Mouse (Mus musculus) heart, adult 9 months (tissue): ENCODE measurements around the gene Hnrnph3.
A peak's percentile ranks its signal among the peaks of the same experiment; 100 is the strongest.
"Not testable (repeated sequence)": the region's sequence is repeated elsewhere in the genome, so short reads cannot be mapped to it uniquely, and the experiment has no call there.

Experiments
- DNase-seq, 2 experiments: peaks; one replicate each; pipeline ENCODE4 v3.0.0; 2022; ENCODE audit warnings: low spot score in 2 of 2

Gene Hnrnph3

DNA sequence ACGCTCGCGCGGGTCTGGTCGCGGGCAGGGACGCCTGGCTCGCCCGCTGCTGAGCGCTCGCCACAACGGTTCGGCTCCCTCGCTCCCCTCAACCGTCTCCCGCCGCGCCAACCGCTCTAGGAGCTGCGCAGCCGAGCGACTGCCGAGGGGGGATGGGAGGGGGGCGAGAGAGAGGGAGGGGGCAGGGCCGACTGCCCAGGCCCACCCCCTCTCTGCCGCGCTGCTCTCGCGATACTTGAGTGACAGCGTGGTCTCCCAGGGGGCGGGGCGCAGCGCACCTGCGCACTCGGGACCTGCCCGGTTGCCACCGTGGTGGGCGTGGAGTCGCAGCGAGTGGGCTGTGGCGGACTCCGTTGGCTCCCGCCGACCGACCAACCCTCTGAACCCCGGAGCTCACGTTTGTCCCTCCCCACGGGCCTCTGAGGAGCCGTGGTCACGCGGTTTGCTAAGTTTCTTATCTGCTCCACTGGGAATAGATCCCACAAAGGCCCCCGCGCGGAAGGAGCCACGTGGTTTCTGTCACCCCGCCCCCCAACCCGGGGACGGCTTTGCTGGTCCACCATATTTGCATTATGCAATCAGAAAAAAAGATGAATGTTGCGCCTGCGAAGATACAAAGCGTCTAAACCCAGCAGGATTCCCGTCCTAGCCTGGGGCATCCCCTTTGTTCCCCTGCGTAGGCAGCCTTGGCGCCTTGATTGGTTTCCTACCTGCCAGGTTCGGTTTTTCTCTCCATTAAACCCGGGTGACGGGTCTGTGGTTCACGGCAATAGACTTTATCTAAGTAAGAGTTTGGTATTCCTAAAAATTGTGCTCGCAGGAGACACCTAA, at the start of gene Hnrnph3, which contains the start of gene Pbld2:
Hnrnph3 (minus strand) TSS at position 469 of the 831 bp plus-strand sequence.
Pbld2 (plus strand) TSS at position 567 of the 831 bp plus-strand sequence.
- peak; percentile 99 for DNase-seq

DNA sequence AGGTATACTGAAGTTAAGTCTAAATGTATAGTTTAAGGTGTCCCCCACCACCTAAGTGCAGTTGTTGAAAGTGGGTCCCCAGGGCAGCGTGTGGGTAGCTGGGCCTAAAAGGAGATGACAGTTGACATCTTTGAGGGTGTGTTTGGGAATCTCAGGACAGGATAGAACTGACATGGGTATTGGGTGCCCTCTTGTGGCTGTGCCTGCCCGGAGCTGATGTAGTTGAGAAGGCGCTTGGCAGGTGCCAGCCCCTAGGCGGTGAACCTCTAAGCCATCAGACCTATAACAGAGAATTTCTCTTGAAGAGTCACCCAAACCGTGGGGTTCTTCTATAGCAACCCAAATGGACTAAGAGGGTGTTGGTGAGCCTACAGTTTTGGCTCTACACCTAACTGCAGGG, 42.0 kb upstream of the Hnrnph3 start:
- peak; percentile 44 to 73 for DNase-seq

DNA sequence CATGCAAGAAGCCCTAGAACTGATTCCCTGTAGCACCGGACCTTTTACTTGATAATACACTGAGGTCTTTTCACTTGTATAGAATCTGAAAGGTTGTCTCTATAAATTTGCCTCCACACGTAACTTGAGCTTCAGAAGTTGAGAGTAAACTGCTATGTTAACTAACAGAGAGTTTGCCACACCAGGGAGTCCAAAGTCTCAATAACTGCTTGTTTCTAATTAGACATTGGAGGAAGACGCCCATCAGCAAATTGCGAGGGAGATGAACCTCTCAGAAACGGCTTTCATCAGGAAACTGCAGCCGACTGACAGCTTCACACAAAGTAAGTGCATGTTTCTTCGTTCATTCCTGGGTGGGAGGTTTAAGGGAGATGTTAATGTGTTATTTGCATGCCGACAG, 41.5 kb upstream of the Hnrnph3 start:
- DNase-seq = no peak

DNA sequence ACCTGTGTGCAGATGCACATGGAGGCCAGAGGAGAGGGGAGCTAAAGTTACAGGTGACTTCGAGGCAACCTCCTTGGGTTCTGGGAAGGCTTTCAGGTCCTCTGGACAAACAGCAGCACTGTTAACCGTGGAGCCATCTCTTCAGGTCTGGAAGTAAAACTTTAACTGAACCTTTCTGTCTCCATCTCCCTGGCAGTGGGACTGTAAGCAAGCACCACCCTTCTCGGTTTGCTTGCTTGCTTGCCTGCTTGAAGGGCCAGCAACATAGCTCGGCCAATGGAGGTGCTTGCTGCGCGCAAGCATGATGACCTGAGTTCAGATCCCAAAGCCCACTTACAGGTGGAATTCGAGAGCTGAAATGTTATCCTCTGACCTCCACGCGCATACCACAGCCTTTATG, 40.5 kb upstream of the Hnrnph3 start:
- DNase-seq = no peak

DNA sequence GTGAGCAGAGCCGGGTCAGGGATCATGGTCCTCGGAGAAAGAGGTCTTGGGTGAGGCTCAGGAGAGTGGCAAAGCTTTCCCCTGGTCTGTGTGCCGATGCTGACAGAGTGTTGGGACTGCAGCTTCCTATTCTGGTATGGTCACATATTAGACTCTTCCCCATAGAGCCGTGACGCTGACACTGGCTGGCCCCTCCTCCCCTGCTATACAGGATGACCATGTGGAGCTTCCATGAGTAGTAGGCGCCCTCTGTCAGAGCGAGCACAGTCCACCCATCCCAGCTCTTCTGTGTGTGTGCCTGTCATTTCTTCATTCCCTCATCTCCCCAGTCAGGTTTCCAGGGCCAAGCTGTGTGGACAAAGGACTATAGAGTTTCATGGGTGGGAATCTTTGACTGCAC, 39.3 kb upstream of the Hnrnph3 start:
- no peak for DNase-seq

DNA sequence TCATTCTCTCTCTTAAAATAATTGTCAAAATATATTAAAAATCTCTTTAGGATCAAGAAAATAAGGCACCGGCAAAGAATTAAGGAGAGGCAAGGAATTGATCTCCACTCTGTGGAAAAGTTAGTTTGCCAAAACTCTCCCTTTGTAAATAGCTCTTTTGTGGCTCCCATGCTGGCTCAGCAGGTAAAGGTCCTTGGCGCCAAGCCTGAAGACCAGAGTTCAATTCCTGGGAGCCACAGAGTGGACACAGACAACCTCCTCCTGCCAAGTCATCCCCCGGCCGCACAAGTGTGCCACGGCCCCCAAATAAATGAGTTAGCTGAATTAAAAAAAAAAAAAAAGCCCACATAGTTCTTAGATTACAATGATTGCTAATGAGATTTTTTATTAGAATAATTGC, 38.7 kb upstream of the Hnrnph3 start:
- no peak for DNase-seq

DNA sequence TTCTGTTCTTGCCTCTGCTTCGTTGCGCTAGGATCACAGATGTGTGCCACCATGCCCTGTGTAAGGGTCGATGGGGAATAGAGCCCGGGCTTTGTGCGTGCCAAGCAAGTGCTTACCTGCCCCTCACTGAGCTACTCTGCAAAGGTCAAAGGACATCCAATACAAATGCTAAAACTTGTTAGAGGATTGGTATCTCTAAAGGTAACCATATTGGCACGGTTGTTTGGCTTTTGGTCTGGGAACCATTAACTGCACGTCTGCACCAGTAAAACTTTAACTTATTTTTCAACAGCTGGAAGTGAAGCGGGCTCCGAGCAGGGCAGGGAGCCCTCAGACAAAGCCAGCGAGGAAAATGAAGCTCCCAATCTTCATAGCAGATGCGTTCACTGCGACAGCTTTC, 37.2 kb upstream of the Hnrnph3 start:
- no peak for DNase-seq

DNA sequence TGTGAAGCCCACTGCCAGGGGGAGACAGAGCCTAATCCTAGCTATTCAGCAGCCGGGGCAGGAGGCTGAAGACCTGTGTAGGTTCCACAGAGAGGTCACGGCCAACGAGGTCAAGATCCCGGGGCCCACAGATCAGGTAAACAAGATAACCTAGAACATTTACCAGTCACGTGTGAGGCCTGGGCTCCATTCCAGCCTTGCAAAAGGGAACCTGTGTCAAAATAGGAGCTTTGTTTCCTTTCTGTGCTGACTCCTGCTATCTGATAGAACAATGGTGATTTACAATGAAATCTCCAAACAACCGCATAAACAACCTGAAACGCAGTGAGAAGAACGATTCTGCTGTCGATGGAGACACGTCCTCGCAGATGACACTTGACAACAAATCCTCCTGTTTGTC, 36.4 kb upstream of the Hnrnph3 start:
- peak; percentile 50 to 54 for DNase-seq

DNA sequence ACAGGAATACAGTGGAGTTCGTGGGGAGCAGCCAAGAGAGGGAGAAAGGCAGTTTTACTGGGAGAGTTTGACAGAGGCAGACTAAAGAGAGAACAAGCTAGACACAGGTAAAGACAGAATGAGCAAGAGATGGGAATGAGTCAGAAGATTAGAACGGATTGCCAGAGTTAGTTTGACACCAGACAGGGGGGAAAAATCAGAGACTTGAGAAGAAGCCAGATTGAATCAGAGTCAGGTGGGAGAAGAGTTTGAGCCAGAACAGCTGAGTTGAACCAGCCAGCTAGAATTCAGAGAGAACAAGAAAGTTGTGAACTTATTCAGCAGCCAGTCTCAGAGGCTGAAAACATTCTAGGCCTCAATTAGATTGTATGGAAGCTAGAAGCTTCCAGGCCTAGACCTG, 35.8 kb upstream of the Hnrnph3 start, which contains the start of gene Pbld1:
Pbld1 (plus strand) TSS at position 301 of the 400 bp plus-strand sequence.
- DNase-seq = no peak

DNA sequence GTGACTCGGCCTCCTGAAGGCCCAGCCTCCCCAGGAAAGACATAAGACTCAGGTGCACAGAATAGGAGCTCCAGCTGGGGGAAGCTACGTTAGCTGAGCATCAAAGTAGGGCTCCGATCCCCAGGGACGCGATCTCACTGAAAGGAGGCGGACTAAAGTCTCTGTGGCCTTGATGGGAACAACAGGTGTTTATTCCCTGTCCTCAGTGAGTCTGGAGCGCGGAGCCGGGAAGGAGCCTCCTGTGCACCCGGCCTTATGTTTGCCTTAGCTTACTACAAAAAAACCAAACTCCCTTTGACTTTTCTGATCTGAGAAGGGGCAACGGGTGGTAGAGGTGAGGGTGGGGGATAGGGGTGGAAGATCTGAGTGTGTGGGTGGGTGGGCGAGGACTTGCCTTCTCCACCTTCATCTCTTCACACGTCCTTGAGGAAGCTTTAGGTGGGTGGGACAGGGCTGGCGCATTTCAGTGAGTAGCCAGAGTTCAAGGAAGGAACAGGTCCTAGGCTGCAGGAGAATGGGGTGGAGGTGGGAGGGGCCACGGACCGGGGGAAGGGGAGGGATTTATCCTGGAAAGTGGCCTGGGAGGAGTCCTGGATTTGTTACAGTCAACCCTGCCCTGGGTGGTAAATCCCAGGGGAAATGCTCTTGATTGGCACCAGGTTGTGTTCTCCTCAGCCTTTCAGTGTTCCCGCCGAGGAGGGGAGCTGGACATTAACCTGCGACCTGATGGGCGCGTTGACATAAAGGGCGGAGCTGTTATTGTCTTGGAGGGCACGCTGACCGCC, 33.1 kb upstream of the Hnrnph3 start:
- DNase-seq = peak; percentile 40 to 58

DNA sequence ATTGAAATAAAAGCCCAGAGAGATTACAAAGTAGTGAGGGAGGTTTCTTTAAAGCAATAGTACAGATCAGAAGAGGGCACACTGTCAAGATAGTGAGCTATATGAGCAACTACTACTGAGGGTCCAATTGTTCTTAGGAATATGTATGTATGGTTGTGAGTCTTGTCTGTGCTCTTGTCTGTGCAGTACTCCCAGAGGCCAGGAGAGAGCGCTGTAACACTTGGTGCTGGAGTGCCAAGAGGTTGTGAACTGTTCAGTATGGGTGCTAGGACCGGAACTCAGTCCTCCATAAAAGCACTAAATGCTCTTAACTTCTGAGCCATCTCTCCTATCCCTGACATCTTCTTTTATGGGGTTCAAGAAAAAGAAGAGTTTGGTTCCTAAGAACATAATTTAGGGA, 30.6 kb upstream of the Hnrnph3 start:
- DNase-seq = no peak

DNA sequence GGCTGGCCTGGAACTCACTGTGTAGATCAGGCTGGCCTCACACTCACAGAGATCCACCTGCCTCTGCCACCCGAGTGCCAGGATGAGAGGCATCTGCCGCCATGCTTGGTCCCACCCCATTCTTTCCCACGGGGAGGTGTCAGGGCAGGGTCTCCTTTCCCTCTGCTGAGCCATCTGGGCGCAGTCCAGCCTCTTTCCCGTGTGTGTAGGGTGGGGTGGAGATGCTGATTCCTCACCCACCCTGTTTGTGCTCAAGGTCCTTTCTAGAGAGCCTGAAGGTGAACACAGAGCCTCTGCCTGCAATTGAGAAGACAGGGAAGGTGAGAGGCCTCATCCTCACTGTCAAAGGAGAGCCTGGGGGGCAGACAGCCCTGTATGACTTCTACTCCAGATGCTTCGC, 30.1 kb upstream of the Hnrnph3 start:
- not testable (repeated sequence) for DNase-seq

DNA sequence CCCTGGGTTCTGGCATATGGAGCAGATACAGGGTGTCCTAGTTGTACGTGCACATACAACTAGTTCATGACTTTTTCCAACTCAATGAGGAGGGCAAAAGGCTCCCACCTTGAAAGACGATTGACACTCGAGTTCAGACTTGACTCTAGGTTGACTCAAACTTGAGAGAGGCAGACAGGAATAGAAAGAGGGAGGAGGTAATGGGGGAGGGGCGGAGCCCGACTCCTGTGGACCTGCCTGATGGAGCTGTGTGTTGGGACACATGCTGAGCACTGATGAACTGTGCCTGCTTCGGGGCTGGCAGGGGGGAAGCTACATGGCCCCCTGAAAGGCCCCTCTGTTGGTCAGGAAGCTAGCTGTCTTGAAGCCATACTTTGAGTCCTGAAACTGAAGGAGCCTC, 29.0 kb upstream of the Hnrnph3 start:
- DNase-seq = no peak

DNA sequence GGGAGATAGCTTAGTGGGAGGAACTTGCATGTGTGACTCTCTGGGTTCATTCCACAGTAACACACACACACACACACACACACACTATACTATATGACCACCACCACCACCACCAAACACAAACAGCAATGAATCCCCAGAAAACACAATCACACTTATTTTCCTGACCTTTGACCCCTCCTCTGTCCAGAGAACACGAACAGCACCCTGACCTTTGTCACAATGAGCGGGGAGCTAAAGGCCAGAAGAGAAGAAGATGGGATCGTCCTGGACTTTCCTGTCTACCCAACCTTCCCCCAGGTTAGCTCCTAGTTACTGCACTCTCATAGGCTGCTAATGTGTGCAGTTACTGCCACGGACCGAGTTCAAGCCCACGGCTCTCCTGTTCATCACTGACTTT, 28.0 kb upstream of the Hnrnph3 start:
- DNase-seq = no peak

DNA sequence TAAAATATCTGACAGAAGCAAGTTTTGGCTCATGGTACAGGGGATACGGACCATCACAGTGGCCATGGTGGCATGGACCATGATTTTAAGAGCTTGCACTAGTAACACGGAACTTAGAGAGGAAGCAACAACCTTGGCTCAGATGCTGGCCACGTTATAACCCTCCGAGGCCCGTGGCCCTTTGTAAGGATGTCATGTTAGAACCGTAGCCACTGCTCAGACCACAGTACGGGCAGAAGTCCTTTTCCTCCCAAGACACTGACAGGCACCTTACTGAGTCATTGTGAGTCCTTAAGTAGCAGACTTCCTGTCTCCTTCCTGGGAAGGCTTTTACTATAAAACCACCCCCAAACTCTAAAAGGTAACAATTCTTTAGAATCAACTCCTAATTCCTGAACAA, 27.2 kb upstream of the Hnrnph3 start:
- no peak for DNase-seq

DNA sequence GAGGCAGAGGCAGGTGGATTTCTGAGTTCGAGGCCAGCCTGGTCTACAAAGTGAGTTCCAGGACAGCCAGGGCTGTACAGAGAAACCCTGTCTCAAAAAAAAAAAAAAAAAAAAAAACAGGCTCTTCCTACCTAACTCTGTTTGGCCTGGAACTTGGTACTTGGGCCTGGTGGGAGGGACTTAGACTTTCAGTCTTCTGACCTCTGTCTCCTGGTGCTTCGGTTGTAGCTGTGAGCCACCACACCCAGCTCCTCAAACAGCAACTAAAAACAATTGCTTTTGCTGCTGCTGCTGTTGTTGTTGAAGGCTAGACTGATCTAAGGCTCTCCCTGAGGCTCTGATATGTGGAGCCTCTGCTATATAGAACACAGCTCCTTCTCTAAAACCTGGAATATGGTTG, 25.1 kb upstream of the Hnrnph3 start:
- DNase-seq = no peak

DNA sequence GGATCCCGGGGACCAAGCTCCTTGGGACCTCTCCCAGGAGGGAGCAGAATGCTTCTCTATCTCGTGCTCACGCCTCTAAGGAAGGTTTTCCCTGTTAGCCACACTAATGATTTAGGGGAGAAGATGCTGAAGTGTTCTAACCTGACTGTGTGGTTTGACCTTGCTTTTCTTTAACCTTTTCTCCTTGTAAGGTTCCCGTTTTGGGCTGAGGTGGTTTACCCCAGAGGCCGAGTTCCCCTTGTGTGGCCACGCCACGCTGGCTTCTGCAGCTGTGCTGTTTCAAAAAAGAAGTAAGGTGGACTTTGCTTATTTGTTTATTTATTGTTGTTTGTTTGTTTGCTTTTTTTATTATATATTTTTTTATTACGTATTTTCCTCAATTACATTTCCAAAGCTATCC, 23.7 kb upstream of the Hnrnph3 start:
- no peak for DNase-seq

DNA sequence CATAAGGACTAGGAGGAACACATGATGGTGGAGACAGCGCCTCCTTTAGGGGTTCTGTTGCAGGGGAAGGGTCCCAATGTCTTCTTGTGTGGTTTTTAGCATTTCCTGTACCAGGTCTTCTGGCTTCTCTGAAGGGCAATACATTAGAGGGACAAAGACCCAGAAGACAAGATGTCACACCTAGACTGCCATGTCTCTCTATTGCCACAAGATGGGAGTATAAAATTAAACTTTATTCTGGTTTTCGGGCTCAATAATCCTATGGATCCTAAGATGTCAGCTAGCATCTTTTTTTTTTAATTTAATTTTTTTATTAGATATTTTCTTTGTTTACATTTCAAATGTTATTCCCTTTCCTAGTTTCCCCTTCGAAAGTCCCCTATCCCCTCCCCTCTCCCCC, 19.1 kb upstream of the Hnrnph3 start:
- no peak for DNase-seq

DNA sequence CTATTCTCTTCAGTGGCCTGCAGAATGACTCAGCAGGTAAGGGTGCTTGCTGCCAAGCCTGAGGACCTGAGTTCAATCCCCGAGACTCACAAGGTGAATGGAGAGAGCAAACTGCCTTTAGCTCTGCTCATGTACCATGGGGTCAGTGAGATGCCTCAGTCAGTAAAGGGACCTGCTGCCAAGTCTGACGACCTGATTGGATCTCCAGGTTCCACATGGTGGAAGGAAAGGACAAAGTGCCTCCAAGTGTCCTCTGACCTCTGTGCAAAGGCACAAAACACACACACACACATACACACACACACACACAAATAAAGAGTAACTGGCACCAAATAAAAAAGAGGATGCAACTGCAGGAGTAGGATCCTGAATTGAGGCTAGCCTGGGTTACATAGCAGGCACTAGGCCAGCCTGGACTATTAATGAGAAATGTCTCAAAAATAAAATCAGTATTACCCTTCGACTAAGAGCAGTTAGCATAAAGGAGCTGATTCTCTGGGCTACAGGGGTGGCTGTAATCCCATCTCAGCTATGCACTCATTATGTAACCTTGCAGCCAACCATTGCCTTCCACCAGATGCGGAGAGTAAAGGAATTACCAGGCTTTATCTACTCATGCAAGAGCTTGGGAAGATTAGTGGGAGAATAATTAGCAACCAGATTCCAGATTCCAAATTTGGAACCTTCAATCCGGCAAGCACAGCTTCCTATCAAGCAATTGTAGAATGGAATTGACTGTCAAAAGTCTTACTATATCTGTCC, 16.0 kb upstream of the Hnrnph3 start:
- no peak for DNase-seq

DNA sequence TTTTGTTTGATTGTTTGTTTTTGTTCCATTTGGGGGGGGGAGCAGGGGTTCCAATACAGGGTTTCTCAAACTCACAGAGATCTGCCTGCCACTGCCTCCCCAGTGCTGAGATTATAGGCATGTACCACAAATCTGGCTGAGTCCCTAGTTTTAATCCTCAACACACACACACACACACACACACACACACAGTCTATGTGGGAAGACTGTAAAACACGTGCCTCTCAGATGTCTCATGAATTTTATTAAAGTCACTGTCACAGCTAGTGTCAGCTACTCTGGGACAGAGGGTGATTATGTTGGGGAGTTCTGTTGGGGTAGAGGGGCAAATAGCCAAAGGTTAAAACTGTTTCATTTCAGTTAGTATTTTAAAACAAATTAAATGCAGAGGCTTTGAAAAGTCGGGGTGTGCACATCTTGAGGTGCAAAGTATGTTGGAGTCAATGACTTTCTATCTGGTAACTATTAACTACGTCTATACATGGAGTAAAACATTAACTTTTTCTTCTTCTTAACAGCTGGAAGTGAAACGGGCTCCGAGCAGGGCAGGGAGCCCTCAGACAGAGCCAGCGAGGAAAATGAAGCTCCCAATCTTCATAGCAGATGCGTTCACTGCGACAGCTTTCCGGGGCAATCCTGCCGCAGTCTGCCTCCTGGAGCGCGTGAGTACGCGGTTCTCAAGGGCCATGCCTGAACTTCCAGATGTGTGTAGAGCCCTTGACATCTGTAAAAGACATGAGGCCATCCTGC, 14.7 kb upstream of the Hnrnph3 start:
- no peak for DNase-seq

DNA sequence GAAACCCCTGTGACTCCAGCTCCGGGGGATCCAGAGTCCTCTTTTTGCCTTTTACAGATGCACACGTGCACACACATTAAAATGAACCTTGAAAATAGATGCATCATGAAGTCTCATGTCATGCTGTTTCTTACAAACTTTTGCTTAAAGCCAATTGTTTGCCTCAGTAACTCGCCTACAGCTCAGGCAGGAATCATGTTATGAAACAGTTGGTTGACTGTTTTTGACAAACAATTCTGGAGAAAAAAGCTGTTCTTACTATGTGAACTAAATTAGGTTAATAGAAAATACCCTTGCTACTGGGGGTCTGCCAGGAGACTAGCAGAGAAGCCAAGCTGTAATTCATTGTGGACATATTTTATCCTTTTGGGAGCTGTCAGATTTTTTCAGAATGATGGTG, 8.9 kb upstream of the Hnrnph3 start:
- no peak for DNase-seq

DNA sequence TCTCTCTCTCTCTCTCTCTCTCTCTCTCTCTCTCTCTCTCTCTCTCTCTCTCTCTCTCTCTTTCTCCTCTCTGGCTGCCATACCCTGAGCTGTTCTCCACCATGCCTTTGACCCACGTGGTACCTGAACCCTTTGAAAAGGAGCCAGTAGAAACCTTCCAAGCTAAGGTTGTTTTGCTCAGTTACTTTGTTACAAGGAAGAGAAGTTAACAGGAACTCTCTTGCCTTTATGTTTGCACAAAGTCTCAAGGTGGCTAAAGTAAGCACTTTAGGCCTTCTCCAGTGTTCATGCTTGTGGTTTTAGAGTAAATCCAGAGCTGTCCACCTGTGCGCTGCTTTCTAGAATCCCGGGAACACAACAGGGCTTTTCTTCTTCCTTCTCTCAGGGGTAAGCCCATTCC, 8.2 kb upstream of the Hnrnph3 start:
- DNase-seq = no peak
